Mouse (Mus musculus): ENCODE results near the gene Gnb2.

Gene Gnb2

DNA sequence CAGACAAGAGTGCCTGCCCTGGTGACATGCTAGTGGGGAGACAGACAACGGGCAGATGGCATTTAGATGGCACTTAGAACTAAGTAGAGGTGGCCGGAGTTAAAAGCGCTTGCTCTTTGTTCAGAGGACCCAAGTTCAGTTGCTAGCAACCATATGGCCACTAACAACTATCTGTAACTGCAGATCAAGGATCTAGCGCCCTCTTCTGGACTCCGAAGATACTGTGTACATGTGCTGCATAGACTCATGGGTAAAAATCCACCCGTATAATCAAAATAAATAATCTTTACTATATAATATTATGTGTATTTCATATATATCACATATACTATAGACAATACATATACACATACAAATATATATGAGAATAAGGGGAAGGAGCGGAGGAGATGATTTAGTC lies 45.7 kb downstream of the Gnb2 start:
- ATAC-seq (ENCODE audit: insufficient number of reproducible peaks, low FRiP score, low TSS enrichment), result no peak

DNA sequence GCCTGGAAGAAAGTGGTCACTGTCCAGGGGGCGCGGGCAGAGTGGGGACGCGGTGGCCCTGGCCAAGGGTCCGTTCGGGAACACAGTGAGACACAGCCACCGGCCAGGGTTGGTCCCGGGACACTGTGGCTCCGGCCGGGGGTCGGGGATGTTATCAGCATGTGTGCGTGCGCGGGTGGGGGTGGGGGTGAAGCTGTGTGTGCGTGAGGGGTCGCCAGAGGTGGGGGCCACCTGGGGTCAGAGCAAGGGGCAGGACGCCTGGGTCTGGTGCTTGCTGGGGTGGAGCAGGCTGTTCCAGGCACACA lies 47.5 kb downstream of the Gnb2 start:
- ATAC-seq (ENCODE audit: insufficient number of reproducible peaks, low FRiP score, low TSS enrichment), result no peak

- no peak for ATAC-seq (ENCODE audit: insufficient number of reproducible peaks, low FRiP score, low TSS enrichment)
Observed at GRCm38 (mm10) chr5:137485071-137485850, 48.0 kb downstream of the Gnb2 start.

DNA sequence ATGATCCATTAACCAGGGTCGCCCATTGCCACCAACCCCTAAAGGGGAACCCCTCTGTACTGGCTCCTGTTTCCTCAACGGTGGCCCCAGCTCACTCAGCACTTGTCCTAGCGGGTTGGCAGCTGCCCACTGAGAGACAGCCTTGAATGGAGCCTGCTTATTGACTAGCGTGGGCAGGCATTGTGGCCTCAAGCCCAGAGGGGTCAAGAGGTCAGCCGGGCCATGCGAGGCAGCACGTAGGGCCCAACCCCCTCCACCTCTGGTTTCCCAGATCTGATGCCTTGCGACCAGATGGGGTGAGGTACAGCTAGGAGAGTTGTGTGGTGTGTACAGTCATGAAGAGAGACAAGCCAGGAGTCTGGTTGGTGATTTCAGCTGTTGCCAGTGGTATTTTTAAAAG lies 51.4 kb downstream of the Gnb2 start:
- ATAC-seq (ENCODE audit: insufficient number of reproducible peaks, low FRiP score, low TSS enrichment), result no peak

DNA sequence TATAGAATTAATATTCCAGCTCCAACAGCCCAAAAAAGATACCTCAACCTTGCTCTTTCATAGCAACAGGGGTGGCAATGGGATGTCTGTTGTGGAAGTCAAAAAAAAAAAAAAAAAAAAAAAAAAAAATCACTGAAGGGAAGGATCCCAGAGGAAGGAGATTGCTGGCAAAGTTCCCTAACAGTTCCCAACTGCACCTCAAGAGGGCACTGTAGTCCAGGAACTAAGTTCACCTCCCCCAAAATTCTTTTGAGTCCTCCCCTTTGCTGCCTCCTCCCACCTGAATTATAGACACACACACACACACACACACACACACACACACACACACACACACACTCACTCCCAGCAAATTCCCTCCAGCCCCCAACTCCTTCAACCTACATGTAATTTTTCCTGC lies 52.2 kb downstream of the Gnb2 start:
- no peak for ATAC-seq (ENCODE audit: insufficient number of reproducible peaks, low FRiP score, low TSS enrichment)
